Mouse (Mus musculus) gastrocnemius, postnatal 36 days (tissue): ENCODE measurements at regions not wholly inside any gene's neighbourhood (a gene's known extent, or its start where the extent isn't known, plus 50 kb on each side); places are given as distances from the start of the nearest gene placed in this dataset.
"Not testable (repeated sequence)": the region's sequence is repeated elsewhere in the genome, so short reads cannot be mapped to it uniquely, and the experiment has no call there.

Source experiments
- DNase-seq, 2 experiments: peaks; one replicate each; pipeline ENCODE4 v3.0.0; 2022
- intact Hi-C: fragments of 180-260 bp; cut with DNase I; formaldehyde crosslinking; loops from one replicate; pipeline ENCODE4 v1.15.1; 2025

DNA sequence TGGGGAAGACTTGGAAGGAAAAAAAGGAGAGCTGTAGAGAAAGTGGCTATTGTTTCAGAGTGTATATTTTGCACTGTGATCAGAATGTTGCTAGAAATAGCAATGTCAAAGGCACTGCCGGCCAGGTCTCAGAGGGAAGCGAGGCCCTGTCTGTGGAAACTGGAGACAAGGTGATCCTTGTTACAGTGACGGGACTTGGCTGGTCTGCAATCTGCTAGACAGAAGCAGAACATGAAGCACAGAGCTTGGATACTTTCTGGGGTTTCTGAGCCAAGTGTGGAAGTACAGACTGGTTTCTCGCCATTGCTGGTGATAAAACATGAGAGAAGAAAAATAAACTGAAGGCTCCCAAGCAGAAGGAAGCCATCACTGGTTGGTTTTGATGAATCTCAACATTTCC, 198.3 kb upstream of the Slc7a14 start:
- intact Hi-C loops = no loop called here
- DNase-seq = no peak

DNA sequence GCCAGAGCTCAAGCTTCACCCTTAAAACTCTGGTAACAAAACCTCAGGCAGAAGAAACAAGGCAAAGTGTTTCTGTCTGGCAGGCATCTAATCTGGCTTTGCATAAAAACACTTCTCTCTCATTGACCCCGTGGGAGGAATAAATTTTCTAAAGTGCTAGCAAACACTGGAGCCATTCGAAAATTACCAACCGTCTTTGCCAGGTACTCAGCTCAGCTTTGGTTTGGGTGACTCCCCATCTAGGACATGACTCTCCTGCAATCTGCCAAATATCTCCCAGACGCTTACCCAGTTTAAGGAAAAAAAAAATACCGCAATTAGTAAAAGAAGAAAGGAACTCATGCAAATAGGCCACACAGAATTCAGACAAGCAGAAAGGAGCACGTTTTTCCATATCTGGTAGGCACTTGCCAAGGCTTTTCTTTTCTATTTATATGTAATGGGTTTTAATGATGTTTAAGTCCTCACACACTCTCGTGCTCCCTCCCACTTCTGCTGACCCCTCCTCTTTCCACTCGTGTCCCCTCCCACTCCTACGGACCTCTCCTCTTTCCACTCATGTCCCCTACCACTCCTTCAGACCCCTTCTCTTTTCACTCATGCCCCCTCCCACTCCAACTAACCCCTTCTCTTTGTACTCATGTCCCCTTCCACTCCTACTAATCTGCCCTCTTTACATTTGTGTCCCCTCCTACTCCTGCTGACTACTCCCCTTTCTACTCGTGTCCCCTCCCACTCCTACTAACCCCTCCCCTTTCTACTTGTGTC, 189.2 kb upstream of the Slc7a14 start:
- intact Hi-C loops = no loop called here
- DNase-seq = no peak

DNA sequence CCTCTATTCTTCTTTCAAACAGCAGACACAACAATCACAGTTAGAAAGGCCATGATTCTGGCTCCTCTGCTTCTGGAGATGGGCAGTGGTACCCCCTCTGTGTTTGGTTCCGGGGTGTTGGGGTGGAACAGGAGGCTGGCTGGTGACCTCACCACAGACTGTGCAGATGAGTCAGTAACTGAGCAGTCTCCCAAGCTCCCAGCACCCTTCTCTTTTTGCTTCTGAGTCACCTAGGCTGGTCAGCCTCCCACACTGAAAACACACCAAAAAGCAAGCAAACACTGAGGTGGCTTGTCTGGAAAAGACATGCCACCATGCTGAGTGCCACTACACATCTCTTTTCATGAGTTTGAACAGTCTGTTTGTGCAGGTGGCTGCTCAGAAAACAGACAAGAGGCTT, 185.1 kb upstream of the Slc7a14 start:
- intact Hi-C loops = no loop called here
- DNase-seq = no peak

DNA sequence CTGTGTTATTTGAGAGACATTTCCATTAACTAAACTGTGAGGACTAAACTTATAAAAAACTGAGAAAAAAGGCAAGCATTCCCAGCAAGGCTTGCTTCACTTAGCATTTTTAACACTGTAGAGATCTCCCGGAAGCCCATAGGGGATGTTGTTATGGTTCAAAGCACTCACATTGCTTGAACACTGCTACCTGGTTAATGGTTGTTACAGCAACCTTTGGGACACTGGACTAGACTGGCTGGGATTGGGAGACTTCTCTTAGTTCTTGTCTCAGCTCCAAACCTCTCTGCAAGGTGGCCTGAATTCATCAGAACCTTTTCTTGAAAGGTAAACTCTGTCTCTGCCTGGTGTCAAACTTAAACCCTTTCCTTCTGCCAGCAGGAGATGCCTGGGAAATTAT, 184.5 kb upstream of the Slc7a14 start:
- no peak for DNase-seq
- intact Hi-C loops = no loop called here

DNA sequence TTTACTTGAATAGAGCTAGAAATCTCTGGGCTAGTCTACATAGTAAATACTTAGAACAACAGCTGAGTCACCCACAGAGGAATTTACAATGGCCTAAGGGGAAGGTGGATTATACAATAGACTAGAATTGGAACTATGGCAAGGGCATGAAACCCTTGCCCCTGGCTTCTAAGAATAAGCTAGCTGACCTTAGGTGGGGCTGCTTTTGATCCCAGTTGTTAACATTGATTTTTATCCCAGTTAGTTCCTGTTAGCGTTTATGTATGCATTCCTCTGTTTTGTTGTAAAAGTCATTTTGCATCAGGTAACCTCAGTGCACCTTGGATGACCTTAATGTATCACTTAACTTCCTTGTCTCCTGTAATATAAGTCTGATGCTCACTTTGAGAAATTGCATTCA, 181.6 kb upstream of the Slc7a14 start:
- DNase-seq, intact Hi-C loops: not testable (repeated sequence)

DNA sequence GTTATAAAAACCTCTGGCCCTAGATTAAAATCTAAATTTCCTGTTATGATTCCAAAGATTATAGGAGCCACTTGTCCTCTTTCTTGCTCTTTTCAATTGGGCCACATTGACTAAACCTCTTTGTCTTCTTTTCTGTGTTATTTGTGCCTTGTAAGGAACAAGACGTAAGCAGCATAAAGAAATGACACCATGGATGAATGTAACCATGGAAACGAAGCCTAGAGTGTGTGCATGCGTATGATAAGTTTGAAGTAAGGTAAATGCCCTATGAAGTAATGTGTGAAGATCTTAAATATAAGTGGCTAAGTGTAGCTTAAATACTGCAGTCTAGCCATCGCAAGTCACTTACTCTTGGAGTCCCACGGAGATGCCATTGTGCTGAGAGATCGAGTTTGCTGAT, 177.4 kb upstream of the Slc7a14 start:
- intact Hi-C loops = no loop called here
- no peak for DNase-seq

DNA sequence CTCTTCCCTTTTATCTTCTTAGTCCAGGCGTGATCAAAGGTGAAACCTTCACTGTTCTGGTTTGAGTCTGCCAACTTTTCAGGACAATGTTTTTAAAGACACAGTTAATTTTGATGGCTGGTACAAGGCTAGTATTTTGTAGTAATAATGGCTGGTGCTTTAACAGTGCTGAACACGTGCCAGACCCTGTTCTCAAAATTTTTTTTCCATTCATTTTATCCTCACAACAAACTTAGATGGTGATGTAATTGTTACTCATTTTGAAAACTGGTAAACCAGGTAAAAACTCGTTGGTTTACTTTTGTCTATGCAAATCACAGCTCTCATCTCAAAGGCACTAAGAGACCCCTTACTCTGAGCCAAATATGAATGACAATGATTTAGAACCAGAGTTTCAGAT, 171.8 kb upstream of the Slc7a14 start:
- intact Hi-C loops = no loop called here

DNA sequence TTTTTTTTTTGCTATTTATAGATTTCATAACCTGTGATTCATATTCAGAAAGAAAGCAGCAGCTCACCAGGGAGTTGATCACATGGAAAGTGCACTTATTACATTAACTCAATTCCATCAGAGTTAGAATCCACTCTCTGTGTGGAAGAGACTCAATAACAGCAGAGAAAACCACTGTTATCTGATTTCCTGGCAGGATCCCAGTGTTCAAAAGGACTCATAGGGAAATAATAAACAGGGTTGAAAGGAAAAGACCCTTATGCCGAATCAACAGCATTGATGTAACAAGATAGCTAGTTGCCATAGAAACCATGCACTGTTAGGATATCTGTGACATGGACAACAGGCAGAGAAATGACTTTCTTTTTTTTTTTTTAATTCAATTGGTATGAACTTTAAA, 157.7 kb upstream of the Slc7a14 start:
- intact Hi-C loops = no loop called here
- DNase-seq = no peak

More for the DNA sequence above, 171.8 kb upstream of the Slc7a14 start:
- DNase-seq = no peak

DNA sequence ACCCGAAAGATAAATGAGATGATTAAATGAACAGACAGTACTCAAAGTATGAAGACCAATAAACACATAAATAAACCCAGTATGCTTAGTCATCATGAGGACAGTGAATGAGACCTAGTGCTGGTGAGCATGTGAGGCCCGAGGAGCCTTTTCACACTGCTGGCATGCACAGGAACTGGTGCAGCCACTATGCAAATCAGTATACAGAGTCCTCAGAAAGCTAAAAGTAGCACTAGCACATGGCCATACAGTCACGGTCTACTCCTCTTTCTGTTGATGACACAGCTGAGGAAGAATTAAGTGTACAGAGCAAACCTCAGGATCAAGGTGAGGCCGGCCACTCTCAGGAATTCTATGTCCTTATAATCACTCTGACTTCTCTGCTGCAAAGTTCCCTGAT, 154.1 kb upstream of the Slc7a14 start:
- DNase-seq = no peak
- intact Hi-C loops = no loop called here

DNA sequence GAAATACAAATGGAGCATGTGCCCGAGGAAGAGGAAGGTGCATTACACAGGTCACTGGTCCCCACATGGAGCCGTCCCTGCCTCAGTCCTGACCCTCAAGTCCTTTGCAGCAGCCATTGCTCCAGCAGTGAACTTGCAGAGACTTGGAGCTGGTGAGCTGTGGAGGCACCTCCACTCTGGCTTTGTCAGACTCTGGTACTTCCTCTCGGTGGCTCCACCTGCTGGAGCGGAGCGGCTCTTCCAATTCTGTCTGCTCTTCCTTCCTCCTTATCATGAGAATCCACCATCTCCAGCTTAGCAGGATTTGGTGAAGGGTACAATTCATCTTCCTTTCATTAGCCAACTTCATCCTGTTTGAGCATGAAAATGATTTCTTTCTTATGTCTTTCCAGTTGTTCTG, 149.3 kb upstream of the Slc7a14 start:
- peak; percentile 9 to 15 for DNase-seq
- intact Hi-C loops = loop anchor here (5.0 kb wide), 1 partner anchor 312 kb away; the partner anchor contains the start of gene Cldn11

DNA sequence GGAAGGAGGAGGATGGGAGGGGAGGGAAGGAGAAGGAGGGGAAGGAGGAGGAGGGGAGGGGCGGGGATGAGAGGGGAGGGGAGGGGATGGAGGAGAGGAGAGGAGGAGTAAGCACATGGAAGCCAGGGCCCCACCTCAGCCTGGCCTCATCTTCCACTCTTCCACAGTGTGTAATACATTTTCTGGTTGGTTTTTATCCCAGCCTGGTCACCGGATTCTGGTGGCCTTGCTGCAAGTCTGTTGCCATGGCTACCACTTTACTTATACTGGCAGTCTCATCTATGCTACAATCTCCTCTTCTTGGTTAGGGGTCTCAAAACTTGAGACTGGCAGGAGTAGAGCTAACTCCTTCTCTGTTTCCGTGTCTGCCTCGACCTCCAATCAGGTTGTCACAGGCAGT, 147.8 kb upstream of the Slc7a14 start:
- DNase-seq = no peak
- intact Hi-C loops = loop anchor here (5.0 kb wide), 1 partner anchor 311 kb away; the partner anchor contains the start of gene Cldn11

DNA sequence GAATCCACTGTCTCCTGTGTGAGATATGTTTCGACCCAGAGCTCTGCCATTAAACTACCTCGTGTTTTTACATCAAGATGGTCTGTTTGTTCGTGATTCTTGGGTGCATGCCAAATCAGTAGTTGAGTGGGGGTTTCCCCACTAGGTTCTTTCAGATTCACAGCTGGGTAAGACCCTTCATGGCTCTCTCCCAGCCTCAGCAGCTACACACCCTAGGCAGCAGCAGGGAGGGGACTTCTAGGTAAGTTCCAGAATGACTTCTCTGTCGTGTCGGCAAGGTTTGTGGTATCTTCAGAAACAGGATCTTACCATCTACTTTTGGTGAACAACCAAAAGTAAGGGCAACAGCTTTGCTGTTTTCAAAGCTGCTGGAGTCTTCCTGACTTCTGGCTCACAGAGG, 144.9 kb upstream of the Slc7a14 start:
- intact Hi-C loops = loop anchor here (5.0 kb wide), 1 partner anchor 308 kb away; the partner anchor contains the start of gene Cldn11
- DNase-seq = no peak

DNA sequence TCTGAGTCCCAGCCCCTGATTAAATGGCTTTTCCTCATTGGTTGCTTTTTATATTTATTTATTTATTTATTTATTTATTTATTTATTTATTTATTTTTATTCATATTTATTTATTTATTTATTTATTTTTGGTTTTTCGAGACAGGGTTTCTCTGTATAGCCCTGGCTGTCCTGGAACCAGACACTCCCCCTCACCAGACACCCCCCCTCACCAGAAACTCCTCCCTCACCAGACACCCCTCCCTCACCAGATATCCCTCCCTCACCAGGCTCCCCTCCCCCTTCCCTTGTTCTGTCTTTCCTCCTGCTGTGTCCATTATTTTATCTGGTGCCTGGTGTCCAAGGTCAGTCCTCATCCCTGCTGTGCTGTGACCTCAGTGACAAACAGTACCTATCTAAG, 134.7 kb upstream of the Slc7a14 start:
- intact Hi-C loops = no loop called here
- no peak for DNase-seq

DNA sequence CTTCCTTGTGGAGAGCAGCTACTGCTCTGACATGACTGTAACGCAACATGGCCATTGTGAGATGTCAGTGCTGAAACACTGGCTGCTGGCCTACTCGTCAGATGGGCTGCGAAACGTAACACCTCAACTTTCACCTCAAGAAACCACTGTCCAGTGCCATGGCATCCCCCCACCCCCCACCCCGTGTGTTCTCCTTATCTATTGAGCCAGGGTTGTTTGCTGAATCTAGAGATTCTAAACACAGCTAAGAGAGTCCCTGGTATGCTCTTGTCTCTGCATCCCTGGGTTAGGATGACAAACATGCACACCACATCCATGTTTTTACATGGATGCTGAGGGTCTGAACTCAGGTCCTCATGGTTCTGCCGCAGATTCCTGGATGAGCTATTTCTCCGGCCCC, 134.1 kb upstream of the Slc7a14 start:
- no peak for DNase-seq
- intact Hi-C loops = no loop called here

DNA sequence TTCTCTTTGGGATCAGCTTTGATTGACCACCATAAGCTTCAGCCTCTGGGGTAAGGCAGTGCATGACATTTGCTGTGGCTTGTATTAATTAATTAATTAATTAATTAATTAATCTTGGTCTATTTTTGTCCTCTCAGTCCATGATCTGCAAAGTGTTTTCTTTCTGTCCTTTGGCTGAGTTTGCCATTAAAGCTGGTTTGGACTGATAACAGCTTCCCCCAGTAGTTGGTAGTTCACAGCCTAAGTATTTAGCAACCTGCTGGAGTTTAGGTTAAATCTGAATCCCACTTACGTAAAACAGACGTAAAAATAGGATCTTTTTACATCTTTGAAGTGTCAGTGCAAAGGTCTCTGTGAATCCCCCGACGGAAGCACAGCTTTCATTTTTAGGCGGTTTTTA, 133.7 kb upstream of the Slc7a14 start:
- no peak for DNase-seq
- intact Hi-C loops = no loop called here

DNA sequence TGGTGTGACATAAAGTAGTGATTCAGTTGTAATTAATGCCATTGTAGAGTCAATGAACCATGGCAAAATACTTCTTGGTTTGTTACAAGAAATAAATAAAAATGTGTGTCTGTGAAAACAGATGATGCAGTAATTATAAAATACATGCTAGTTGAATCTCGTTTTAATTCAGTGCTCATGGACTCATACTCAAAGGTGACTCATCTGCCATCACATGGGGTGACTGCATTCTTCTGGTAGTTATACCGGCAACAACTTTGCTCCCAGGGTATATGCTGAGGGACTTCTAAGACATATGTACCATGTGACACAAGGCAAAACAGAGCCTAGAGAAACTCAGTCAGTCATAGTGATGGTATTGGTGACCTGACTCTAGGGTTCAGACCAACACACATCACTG, 130.1 kb upstream of the Slc7a14 start:
- DNase-seq = no peak
- intact Hi-C loops = no loop called here

DNA sequence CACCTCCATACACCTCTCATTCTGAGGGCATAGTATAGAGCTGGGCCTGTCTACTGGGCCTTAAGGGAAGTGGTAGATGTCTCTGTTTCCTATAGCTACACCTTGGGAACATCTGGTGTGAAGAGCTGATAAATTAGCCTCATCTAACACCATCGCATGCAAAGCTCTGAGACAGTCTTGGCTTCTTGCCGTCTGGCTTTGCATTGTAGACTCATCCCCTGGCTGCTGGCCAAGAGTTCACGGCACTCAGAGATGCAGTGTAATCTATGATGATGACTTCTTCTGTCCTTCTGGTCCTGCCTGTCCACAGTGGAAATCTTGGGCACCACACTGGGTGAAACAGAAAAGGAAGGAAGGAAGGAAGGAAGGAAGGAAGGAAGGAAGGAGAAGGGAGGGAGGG, 127.8 kb upstream of the Slc7a14 start:
- no peak for DNase-seq
- intact Hi-C loops = no loop called here

DNA sequence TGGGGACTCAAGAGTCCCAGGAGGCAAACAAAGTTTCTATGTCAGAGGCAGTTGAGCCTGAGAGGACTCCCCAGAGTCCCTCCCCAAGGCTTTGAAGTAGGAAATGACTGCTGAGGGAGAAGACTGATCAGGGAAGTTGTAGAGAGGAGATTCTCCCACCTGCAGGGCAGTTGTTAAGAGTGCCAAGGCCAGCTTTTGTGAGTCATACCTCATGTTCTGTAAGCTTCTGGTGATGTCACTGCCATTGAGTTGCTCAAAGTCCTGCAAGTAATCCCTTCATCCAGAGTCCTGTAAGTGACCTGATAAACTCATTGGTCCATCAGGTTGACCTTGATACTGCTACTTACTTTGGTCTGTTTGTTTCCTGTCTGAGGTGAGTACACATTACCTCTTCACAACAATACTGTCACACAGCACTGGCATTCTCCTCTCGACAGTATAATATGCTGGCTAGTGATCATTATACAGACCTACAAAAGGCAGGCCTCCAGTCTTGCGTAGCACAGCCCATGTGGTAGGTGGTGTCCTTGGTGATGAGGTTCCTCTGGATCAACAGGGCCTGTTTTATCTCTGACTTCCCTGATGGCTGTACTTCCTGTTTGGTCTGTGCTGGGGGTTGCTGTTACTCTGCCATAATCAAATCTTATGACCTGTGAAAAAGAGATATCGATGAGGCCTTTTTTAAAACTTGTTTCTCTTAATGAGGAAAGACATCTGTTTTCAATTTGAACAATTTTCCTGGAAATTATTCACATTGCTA, 125.2 kb upstream of the Slc7a14 start:
- intact Hi-C loops = no loop called here
- no peak for DNase-seq

DNA sequence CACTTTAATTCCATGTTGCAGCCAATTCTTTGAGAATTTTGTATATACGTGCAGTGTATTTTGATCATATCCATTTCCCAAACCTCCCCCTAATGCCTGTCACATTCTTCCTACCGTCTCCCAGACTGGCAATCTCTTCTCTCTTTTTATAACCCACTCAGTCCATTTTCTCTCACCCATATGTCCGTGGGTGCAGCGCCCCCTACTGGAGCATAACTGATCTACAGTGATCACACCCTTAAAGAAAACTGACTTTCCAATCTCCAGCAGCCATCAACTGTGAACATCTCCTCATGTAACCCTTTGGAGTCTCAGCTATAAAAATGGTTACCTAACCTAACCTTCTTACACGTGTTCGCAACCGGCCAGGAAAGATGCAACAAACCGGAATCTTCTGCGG, 123.0 kb upstream of the Slc7a14 start:
- DNase-seq = no peak
- intact Hi-C loops = no loop called here

DNA sequence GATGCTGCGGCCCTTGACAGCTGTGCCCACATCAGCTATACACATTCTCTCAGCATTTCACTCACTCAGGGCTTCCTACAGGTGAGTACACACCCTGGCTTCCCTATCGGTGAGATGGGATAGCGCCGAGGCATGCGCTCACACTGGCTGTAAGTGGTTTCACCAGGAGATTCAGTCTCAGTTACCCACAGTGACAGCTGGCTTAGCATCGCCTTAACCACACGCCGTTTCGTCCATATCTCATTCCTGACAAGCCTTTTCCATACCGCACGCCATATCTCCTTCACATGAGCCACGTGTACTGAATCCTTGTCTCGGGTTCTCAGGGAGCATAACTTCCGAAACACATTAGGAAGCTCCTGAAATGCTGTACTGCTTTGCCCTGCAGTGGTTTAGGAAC, 113.3 kb upstream of the Slc7a14 start:
- no peak for DNase-seq
- intact Hi-C loops = no loop called here

DNA sequence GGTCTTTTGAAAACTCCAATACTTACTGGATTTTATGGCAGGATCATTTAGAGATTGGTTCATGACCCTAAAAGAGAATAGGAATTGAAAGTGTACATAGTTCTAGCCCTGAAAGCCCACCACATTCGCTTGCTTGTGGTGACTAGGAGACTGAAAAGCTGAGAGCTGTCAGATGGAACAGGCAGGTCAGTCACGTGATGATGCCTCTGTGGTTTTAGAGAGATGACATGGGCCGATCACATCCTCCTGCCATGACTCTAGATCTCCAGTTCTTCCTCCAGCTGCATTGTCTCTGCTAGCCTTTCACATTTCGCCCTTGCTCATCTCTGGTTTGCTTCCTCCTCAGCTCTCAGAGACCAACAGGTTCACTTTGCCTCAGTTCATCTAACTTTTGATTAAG, 98.6 kb upstream of the Slc7a14 start:
- intact Hi-C loops = no loop called here
- no peak for DNase-seq

DNA sequence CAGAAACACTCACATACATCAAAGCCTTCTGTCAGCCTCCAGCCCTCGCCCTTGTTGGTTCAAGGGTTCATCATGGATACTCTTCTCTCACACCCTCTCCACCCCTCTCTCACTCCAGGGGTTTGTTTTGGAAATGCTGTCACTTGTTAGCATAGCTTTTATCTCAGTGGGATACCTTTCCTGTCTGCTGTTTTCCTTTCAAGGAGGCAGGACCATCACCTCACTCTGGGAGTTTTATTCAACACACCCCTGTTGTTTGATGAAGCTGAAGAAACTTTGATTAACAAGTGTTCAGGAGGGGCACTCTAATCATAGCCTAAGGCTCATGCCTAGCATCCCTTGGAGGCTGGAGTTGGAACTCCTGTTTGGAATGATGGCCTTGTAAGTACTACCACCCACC, 95.7 kb upstream of the Slc7a14 start:
- intact Hi-C loops = no loop called here
- no peak for DNase-seq
